Mouse (Mus musculus): ENCODE measurements at regions not wholly inside any gene's neighbourhood (a gene's known extent, or its start where the extent isn't known, plus 50 kb on each side); places are given as distances from the start of the nearest gene placed in this dataset.

GRCm38 (mm10) chr2:171800511-171801268, 242.6 kb downstream of the Cbln4 start:
- DNase-seq = peak; percentile 36 to 64

GRCm38 (mm10) chr2:171799351-171799750, 243.9 kb downstream of the Cbln4 start:
- no peak for DNase-seq

- no peak for DNase-seq
These were observed 252.6 kb downstream of the Cbln4 start for GRCm38 (mm10) chr2:171790686-171791085.

- no peak for DNase-seq
These were observed 276.9 kb downstream of the Cbln4 start for GRCm38 (mm10) chr2:171766193-171766930.

DNA sequence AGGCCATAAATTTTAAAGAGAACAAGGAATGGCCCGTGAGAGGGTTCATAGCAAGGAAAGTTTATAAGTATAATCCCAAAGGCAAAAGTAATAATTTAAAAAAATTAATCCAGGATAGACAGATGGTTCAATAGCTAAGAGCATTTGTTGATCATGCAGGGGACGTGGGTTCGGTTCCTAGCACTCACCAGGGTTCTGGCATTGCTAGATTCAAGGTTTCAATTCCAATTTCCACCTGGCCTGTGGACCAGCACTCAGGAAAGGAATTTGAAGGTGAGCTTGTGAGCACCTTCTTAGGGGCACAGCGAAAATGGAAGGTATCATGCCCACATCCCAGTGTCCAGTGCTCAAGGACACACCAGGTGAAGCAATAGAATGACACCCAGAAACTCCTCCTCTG, 278.2 kb downstream of the Cbln4 start:
- no peak for DNase-seq

GRCm38 (mm10) chr2:171753502-171753901, 289.8 kb downstream of the Cbln4 start:
- no peak for DNase-seq

DNA sequence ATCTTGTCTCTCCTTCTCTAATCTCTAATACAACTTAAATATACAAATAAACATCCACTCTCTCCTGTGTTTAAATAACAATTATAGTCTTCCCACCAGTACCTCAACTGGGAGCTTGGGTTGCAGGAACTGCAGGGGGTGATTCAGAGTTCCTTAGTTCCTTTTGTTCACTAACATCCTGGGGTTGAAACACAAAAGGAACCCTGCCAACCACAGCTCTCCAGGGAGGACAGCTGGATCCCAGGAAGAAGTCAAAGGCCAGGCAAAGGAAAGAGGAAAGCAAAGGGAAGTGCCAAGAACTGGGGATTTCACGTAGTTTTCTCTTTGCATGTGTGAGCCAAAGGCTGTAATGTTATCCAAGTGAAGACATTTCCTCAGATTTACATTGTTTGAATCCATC, 296.1 kb downstream of the Cbln4 start:
- DNase-seq = no peak

DNA sequence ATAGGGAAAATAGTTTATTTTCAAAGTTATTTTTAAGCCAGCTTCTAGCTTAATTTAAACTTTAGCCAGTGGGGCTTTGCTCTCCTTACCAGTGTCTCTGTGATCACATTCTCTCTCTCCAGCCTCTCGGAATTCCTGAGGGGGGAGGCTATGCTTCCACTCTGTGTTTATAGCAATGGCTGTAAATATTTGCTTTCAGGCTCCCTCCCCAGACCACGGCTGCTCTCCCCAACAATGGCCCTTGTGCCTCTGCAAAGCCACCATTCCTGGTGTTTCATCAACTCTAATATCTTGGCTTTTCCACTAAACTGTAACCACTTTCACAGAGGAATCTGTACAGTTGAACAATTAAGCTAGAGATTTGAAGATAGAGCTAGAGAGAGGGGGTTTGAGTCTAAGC, 300.2 kb downstream of the Cbln4 start:
- DNase-seq = no peak

- DNase-seq = no peak
These were observed 300.6 kb downstream of the Cbln4 start for GRCm38 (mm10) chr2:171742706-171743105.

GRCm38 (mm10) chr2:171737761-171738160, 305.5 kb downstream of the Cbln4 start:
- no peak for DNase-seq

DNA sequence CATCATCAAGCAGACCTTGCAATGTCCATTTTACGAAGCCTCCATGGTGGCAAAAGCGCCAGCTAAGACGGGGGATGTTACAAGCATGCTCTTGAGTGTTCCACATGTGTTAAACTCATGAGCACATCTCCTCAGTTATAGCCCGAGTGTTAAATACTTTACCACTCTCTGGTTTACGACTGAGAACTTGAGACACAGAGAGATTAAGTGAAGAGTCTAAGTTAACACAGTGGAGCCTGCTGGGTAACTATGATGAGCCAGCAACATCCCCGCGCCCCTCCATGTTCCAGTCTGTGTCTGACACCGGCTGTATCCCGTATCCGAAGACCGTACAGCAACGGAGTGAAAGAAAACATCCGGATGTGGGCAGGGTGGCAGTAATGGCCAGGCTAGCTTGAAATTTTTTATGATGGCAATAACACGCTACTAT, 308.2 kb downstream of the Cbln4 start:
- DNase-seq = no peak

GRCm38 (mm10) chr2:171734634-171734987, 308.7 kb downstream of the Cbln4 start:
- DNase-seq = no peak

DNA sequence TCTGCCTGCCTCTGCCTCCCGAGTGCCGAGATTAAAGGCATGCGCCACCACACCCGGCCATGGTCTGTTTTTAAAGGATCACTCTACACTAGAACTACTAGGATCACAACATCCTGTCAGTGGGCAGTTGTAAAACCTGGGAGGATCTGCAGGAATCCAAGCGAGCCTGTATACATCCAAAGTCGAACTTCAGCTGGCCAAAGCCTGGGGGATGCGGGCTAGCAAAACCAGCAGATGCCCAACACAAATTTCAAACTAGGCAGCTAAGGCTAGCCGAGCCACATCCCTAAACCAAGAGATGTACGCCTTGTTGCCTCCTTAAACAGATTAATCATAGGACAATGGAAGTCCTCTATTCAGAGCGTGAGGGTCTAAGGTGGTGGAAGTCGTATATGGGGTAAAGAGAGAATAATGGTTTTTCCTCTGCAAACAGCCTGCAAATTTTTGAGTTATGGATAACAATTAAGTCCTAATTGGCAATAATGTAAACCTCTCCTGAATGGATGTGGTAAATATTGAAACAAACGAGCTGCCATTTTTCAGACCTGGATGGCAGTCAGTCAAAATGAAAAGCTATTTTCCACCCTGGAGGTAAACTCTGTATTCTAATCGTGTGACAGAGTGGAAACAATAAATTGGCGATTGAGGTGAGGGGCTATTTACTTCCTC, 309.2 kb downstream of the Cbln4 start:
- DNase-seq = no peak

DNA sequence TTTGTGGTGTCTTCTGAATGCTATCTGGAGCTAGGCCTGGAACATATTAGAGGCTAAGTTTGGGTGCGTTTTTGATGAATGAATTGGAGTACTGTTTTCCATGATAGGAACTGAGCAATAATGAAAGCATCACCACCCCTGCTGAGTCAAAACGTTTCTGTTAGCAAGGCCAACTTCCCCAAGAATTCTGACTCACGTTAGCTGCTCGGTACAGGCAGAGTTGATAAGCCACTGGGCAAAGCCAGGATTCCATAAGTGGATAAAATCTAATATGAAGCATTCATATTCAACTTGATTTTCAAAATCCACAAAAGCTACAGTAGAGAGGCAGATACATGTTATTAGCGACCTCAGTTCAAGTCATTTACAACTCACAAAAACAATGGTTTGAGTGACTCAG, 324.0 kb downstream of the Cbln4 start:
- no peak for DNase-seq

- DNase-seq = no peak
These were observed 324.4 kb downstream of the Cbln4 start for GRCm38 (mm10) chr2:171718855-171719254.

GRCm38 (mm10) chr2:171712816-171713570, 330.3 kb downstream of the Cbln4 start:
- DNase-seq = no peak

DNA sequence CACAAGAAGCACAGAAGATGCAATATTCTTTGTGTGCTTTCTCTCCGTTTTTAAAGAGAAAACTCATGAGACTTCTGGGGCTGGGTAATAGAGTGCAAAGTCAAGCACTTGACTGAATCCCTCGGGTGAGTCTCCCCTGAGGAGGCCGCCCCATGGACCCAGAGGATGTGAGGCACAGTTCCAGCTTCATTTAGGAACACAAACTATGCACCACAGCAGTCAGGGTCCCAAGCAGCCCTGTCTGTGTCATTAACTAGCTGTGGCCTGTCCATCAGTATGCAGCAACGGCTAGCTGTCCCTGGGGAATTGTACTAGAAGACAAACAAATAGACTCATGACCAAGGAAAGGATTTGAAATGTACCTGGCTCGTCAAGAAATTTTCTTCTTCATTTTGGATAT, 349.7 kb downstream of the Cbln4 start:
- no peak for DNase-seq

- no peak for DNase-seq
These were observed 352.5 kb downstream of the Cbln4 start for GRCm38 (mm10) chr2:171690781-171691180.

DNA sequence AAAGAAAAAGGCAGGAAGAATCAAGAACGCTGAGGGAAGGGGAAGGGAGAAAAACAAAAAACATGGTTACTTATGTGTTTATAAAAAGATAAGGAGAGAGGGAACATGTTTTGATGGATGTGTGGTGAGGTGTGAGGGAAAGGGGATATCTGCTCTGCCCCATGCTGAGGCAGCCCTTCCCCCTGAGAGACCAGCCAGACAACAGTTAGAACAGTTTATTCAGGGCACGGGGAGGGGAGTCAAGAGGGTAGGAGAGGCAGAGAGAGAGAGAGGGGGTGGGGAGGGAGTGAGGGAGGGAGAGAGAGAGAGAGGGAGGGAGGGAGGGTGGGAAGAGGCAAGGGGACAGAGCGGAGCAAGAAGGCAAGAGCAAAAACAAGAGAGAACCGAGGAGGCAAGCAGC, 354.2 kb downstream of the Cbln4 start:
- DNase-seq = no peak

- DNase-seq = no peak
These were observed 365.3 kb downstream of the Cbln4 start for GRCm38 (mm10) chr2:171677998-171678397.

DNA sequence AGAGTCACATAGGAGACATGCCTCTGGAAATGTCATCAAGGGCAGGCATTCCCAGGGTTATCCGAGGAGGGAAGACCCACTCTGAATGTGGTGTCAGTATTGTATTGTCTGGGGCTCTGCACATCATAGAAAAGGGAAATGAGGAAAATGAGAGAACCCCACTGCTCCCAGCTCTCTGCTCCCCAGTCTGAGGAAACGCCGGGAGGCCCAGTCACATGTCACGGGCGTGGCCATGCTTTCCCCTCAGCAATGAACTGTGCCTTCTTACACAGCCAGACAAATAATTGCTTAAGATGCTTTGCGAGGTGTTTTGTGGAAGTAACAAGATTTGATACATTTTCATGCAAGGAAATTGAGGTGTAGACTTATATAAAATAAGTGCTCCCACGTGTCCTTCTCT, 366.1 kb downstream of the Cbln4 start:
- no peak for DNase-seq

DNA sequence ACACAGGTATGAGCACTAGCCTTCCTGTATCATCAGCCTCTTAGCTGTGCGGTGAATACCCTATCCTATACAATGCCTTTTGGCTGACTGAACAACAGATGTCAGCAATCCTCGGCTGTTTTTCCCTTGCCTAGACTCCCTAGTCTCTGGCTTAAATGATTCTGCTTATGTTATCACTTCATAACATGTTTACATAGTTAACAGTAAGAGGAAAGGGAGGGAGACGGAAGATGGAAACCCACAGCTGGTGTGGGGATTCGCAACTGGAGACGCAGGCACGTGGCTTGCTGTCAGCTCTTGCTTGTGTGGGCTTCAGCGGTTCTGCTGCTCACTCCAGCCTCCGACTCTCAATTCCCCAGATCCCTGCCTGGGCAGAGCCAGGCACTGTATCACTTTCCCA, 367.2 kb downstream of the Cbln4 start:
- no peak for DNase-seq

- no peak for DNase-seq
These were observed 367.9 kb downstream of the Cbln4 start for GRCm38 (mm10) chr2:171675411-171675810.
